Mouse (Mus musculus) heart, embryonic 12.5 days (tissue): ENCODE data around the gene Elk3. TPM values are rescaled to one million over a fixed set of nuclear protein-coding genes. Genes with fewer than 3 reads are reported as not detected.

ENCODE experiments used
- ATAC-seq: fragments of 200-750 bp; cut with Nextera tagmentation; 2 replicates; pipeline ENCODE4 v1.8.0; 2017; ENCODE audit warnings: moderate TSS enrichment, moderate library complexity; ENCODE audit not compliant: insufficient number of reproducible peaks, low FRiP score
- H3K27ac ChIP-seq: fragments of 300-500 bp; sonication (generic); 2 replicates; pipeline ENCODE4 v1.5.1; 2016; ENCODE audit warnings: mild to moderate bottlenecking, moderate library complexity; ENCODE audit not compliant: poor library complexity, severe bottlenecking
- H3K27me3 ChIP-seq: fragments of 300-500 bp; sonication (generic); replicated peaks from 2 replicates; pipeline ENCODE4 v1.6.1; 2016; ENCODE audit warnings: mild to moderate bottlenecking, moderate library complexity
- H3K36me3 ChIP-seq: fragments of 300-500 bp; sonication (generic); 2 replicates; pipeline ENCODE4 v1.6.1; 2016; ENCODE audit warnings: mild to moderate bottlenecking, moderate library complexity
- H3K4me1 ChIP-seq: fragments of 300-500 bp; sonication (generic); replicated peaks from 2 replicates; pipeline ENCODE4 v1.6.1; 2016; ENCODE audit warnings: mild to moderate bottlenecking
- H3K4me2 ChIP-seq: fragments of 300-500 bp; sonication (generic); 2 replicates; pipeline ENCODE4 v1.6.1; 2016; ENCODE audit warnings: mild to moderate bottlenecking, moderate library complexity
- H3K4me3 ChIP-seq: fragments of 300-500 bp; sonication (generic); 2 replicates; pipeline ENCODE4 v1.5.1; 2016; ENCODE audit warnings: mild to moderate bottlenecking
- H3K9ac ChIP-seq: fragments of 300-500 bp; sonication (generic); 2 replicates; pipeline ENCODE4 v1.6.1; 2016; ENCODE audit warnings: mild to moderate bottlenecking, moderate library complexity
- H3K9me3 ChIP-seq: fragments of 300-500 bp; sonication (generic); replicated peaks from 2 replicates; pipeline ENCODE4 v1.6.1; 2016; ENCODE audit warnings: mild to moderate bottlenecking, moderate library complexity
- WGBS: fragments of 180-500 bp; shearing (Covaris S2); methylation state at CpG from one replicate; pipeline ENCODE4 v1.1.7; 2016; 5-methylcytosine and 5-hydroxymethylcytosine counted together
- polyA plus RNA-seq: library from polyadenylated mRNA; unstranded; fragments of >200 nt; fragmentation: Nextera tagmentation; extraction: Ambion mirVana; gene quantifications from 2 replicates; pipeline ENCODE4 v1.2.1, GENCODE M21; 2016

Gene Elk3
- polyA plus RNA-seq, 1 experiment from 2014 or later: 36.8 TPM

- Histone ChIP-seq H3K4me1 (no peaks in the 10 kb centered on the region), H3K36me3 (peaks cover 51% of the 10 kb centered on the region), H3K4me3 (no peak overlapping the region), H3K4me2 (no peak overlapping the region), H3K27me3 (no peaks in the 10 kb centered on the region), H3K27ac (no peak overlapping the region), H3K9ac (no peak overlapping the region), H3K9me3 (peaks cover 5% of the 10 kb centered on the region; the same call in 1 of the 2 replicates)
- 79% methylated on average over 7 of the region's 7 CpGs for WGBS
- no peak for ATAC-seq
These were observed 97.6 kb downstream of the Elk3 start for GRCm38 (mm10) chr10:93213339-93213738.

- Histone ChIP-seq H3K36me3 (peaks cover 45% of the 10 kb centered on the region), H3K4me2 (no peak overlapping the region), H3K4me3 (no peak overlapping the region), H3K4me1 (peaks cover 4% of the 10 kb centered on the region; the same call in 1 of the 2 replicates), H3K9ac (no peak overlapping the region), H3K27ac (no peak overlapping the region), H3K27me3 (no peaks in the 10 kb centered on the region), H3K9me3 (peaks cover 5% of the 10 kb centered on the region; the same call in 1 of the 2 replicates)
- 88% methylated on average over 2 of the region's 2 CpGs for WGBS
- ATAC-seq: no peak
These were observed 98.2 kb downstream of the Elk3 start for GRCm38 (mm10) chr10:93212699-93213098.

- 85% methylated on average over 5 of the region's 5 CpGs for WGBS
- H3K36me3 ChIP-seq: peaks cover 11% of the 10 kb centered on the region; the same call in 1 of the 2 replicates
- H3K4me2 ChIP-seq: no peak overlapping the region
- H3K9ac ChIP-seq: no peak overlapping the region
- no peak overlapping the region for H3K4me3 ChIP-seq
- H3K27ac ChIP-seq: no peak overlapping the region
- ATAC-seq: no peak
- H3K4me1 ChIP-seq: peaks cover 12% of the 10 kb centered on the region; the same call in 1 of the 2 replicates
- H3K27me3 ChIP-seq: no peaks in the 10 kb centered on the region
- H3K9me3 ChIP-seq: no peaks in the 10 kb centered on the region
These were observed 103.8 kb downstream of the Elk3 start for GRCm38 (mm10) chr10:93207176-93207575.

- no peak overlapping the region for H3K27ac ChIP-seq
- WGBS: 86% methylated on average over 4 of the region's 4 CpGs
- H3K4me1 ChIP-seq: peaks cover 12% of the 10 kb centered on the region; the same call in 1 of the 2 replicates
- no peaks in the 10 kb centered on the region for H3K9me3 ChIP-seq
- no peaks in the 10 kb centered on the region for H3K27me3 ChIP-seq
- no peak overlapping the region for H3K4me3 ChIP-seq
- no peak for ATAC-seq
- H3K36me3 ChIP-seq: 0 out of 2 replicates have a peak, but pooled peaks cover 4% of the 10 kb centered on the region
- no peak overlapping the region for H3K4me2 ChIP-seq
- no peak overlapping the region for H3K9ac ChIP-seq
These were observed 105.5 kb downstream of the Elk3 start for GRCm38 (mm10) chr10:93205287-93205956.

GRCm38 (mm10) chr10:93201846-93202458 lies 109.0 kb downstream of the Elk3 start:
- ATAC-seq: no peak
- 88% methylated on average over 6 of the region's 6 CpGs for WGBS

GRCm38 (mm10) chr10:93198958-93199357 lies 112.0 kb downstream of the Elk3 start:
- 74% methylated on average over 3 of the region's 3 CpGs for WGBS
- Histone ChIP-seq H3K9ac (no peak overlapping the region), H3K4me1 (peaks cover 20% of the 10 kb centered on the region), H3K4me3 (no peak overlapping the region), H3K9me3 (peaks cover 5% of the 10 kb centered on the region; the same call in 1 of the 2 replicates), H3K36me3 (peaks cover 14% of the 10 kb centered on the region), H3K27me3 (no peaks in the 10 kb centered on the region), H3K4me2 (no peak overlapping the region), H3K27ac (no peak overlapping the region)
- ATAC-seq: no peak

More at GRCm38 (mm10) chr10:93201846-93202458, 109.0 kb downstream of the Elk3 start:
- Histone ChIP-seq H3K9ac (no peak overlapping the region), H3K4me1 (0 out of 2 replicates have a peak, but pooled peaks cover 11% of the 10 kb centered on the region), H3K27ac (no peak overlapping the region), H3K27me3 (no peaks in the 10 kb centered on the region), H3K36me3 (peaks cover 14% of the 10 kb centered on the region), H3K4me3 (no peak overlapping the region), H3K9me3 (peaks cover 5% of the 10 kb centered on the region; the same call in 1 of the 2 replicates), H3K4me2 (no peak overlapping the region)

Other genes with a start within 250 kb of the Elk3 start
- 0.55 TPM in 1 of 2 replicates, not detected in the other for gene Cfap54, start 229.5 kb downstream of the Elk3 start, polyA plus RNA-seq
- gene Cdk17, start 150.3 kb downstream of the Elk3 start, polyA plus RNA-seq: 25.2 and 27.1 TPM in 2 replicates
- gene Lta4h, start 142.3 kb upstream of the Elk3 start, polyA plus RNA-seq: 303 and 305 TPM in 2 replicates
- not detected in 2 replicates for gene Hal, start 177.6 kb upstream of the Elk3 start, polyA plus RNA-seq
- 0.22 and 0.51 TPM in 2 replicates for gene Amdhd1, start 228.9 kb upstream of the Elk3 start, polyA plus RNA-seq
- gene Ccdc38, start 229.5 kb upstream of the Elk3 start, polyA plus RNA-seq: 0.21 and 0.26 TPM in 2 replicates